Mouse (Mus musculus) intestine, postnatal 0 days (tissue): Measurements from ENCODE around the gene Wfdc3. TPM values are rescaled to one million over a fixed set of nuclear protein-coding genes. Genes with fewer than 3 reads are reported as not detected.

ENCODE experiments used
- ATAC-seq: fragments of 200-750 bp; cut with Nextera tagmentation; 2 replicates; pipeline ENCODE4 v1.8.0; 2017; ENCODE audit warnings: mild to moderate bottlenecking, moderate TSS enrichment, moderate library complexity
- H3K27ac ChIP-seq: fragments of 300-500 bp; sonication (generic); 2 replicates; pipeline ENCODE4 v1.5.1; 2014; ENCODE audit warnings: mild to moderate bottlenecking, low read depth, low read length, moderate library complexity
- H3K27me3 ChIP-seq: fragments of 300-500 bp; sonication (generic); replicated peaks from 2 replicates; pipeline ENCODE4 v1.6.1; 2014; ENCODE audit warnings: low read length, mixed read lengths; ENCODE audit not compliant: control insufficient read depth, insufficient read depth
- H3K36me3 ChIP-seq: fragments of 300-500 bp; sonication (generic); 2 replicates; pipeline ENCODE4 v1.6.1; 2014; ENCODE audit warnings: mild to moderate bottlenecking, moderate library complexity; ENCODE audit not compliant: control insufficient read depth, insufficient read depth
- H3K4me1 ChIP-seq: fragments of 300-500 bp; sonication (generic); replicated peaks from 2 replicates; pipeline ENCODE4 v1.6.1; 2014; ENCODE audit warnings: antibody characterized with exemption, low read length, mixed read lengths; ENCODE audit not compliant: control insufficient read depth, insufficient read depth
- H3K4me2 ChIP-seq: fragments of 300-500 bp; sonication (generic); replicated peaks from 2 replicates; pipeline ENCODE4 v1.6.1; 2014; ENCODE audit warnings: low read depth, mild to moderate bottlenecking, moderate library complexity
- H3K4me3 ChIP-seq: fragments of 300-500 bp; sonication (generic); 2 replicates; pipeline ENCODE4 v1.5.1; 2014; ENCODE audit warnings: low read depth, low read length
- H3K9ac ChIP-seq: fragments of 300-500 bp; sonication (generic); 2 replicates; pipeline ENCODE4 v1.6.1; 2014; ENCODE audit warnings: mild to moderate bottlenecking, low read depth, low read length
- H3K9me3 ChIP-seq: fragments of 300-500 bp; sonication (generic); 2 replicates; pipeline ENCODE4 v1.6.1; 2016; ENCODE audit warnings: mixed run types; ENCODE audit not compliant: control insufficient read depth
- CTCF ChIP-seq: sonication (generic); IDR thresholded peaks from 2 replicates; pipeline ENCODE4 v1.5.1; 2016; ENCODE audit warnings: low read depth, mild to moderate bottlenecking, control low read depth, antibody characterized with exemption, moderate library complexity
- WGBS: fragments of 180-500 bp; shearing (Covaris S2); extraction: QIAGEN DNeasy Blood & Tissue Kit; methylation state at CpG from one replicate; pipeline ENCODE4 v1.1.7; 2014; 5-methylcytosine and 5-hydroxymethylcytosine counted together
- polyA plus RNA-seq: library from polyadenylated mRNA; unstranded; fragments of >200 nt; fragmentation: Nextera tagmentation; extraction: Ambion mirVana; gene quantifications from 2 replicates; pipeline ENCODE4 v1.2.1, GENCODE M21; 2015

Gene Wfdc3
- polyA plus RNA-seq, 1 experiment from 2014 or later = 0.85 TPM

GRCm38 (mm10) chr2:164770279-164770678 is 24.5 kb upstream of the Wfdc3 start:
- H3K27ac ChIP-seq = peak overlapping the region; percentile 43
- peak; percentile 63 for ATAC-seq
- TF ChIP-seq CTCF = no peak
- no peaks in the 10 kb centered on the region for H3K9me3 ChIP-seq
- 2% methylated on average over 15 of the region's 15 CpGs for WGBS
- H3K4me2 ChIP-seq = peak overlapping the region; percentile 94
- peaks cover 39% of the 10 kb centered on the region for H3K36me3 ChIP-seq
- peak overlapping the region; percentile 75 for H3K9ac ChIP-seq
- H3K27me3 ChIP-seq = no peaks in the 10 kb centered on the region
- peak overlapping the region; percentile 76 for H3K4me3 ChIP-seq
- H3K4me1 ChIP-seq = peaks cover 10% of the 10 kb centered on the region; the same call in 1 of the 2 replicates

- Histone ChIP-seq H3K9me3 (no peaks in the 10 kb centered on the region), H3K4me2 (peak within 1 kb of the TSS; percentile 94), H3K36me3 (peaks cover 46% of the 10 kb centered on the region), H3K4me1 (peaks cover 10% of the 10 kb centered on the region; the same call in 1 of the 2 replicates), H3K9ac (peak within 1 kb of the TSS; percentile 75), H3K4me3 (peak within 1 kb of the TSS; percentile 76), H3K27ac (peak within 1 kb of the TSS; percentile 65), H3K27me3 (no peaks in the 10 kb centered on the region)
- peak; percentile 52 for TF ChIP-seq CTCF
- peak; percentile 97 for ATAC-seq
- WGBS = 2% methylated on average over 53 of the region's 53 CpGs
These were observed 23.7 kb upstream of the Wfdc3 start, which contains the start of gene Ube2c for GRCm38 (mm10) chr2:164769258-164770037. Ube2c (plus strand) TSS chr2:164769898.

- H3K9ac ChIP-seq = no peak overlapping the region
- no peaks in the 10 kb centered on the region for H3K9me3 ChIP-seq
- H3K4me3 ChIP-seq = no peak overlapping the region
- 90% methylated on average over 15 of the region's 15 CpGs for WGBS
- no peak overlapping the region; the same call in 1 of the 2 replicates for H3K27ac ChIP-seq
- H3K4me1 ChIP-seq = 0 out of 2 replicates have a peak, but pooled peaks cover 7% of the 10 kb centered on the region
- H3K4me2 ChIP-seq = no peak overlapping the region
- H3K36me3 ChIP-seq = peaks cover 51% of the 10 kb centered on the region
- TF ChIP-seq CTCF = no peak
- no peaks in the 10 kb centered on the region for H3K27me3 ChIP-seq
- ATAC-seq = no peak
These were observed 22.2 kb upstream of the Wfdc3 start for GRCm38 (mm10) chr2:164767812-164768540.

- Histone ChIP-seq H3K4me2 (no peak overlapping the region), H3K36me3 (peaks cover 61% of the 10 kb centered on the region)
These were observed 20.1 kb upstream of the Wfdc3 start for GRCm38 (mm10) chr2:164765841-164766240.

GRCm38 (mm10) chr2:164762593-164762992 is 16.9 kb upstream of the Wfdc3 start:
- H3K27me3 ChIP-seq = no peaks in the 10 kb centered on the region
- H3K4me1 ChIP-seq = no peaks in the 10 kb centered on the region
- H3K36me3 ChIP-seq = peaks cover 85% of the 10 kb centered on the region
- H3K27ac ChIP-seq = no peak overlapping the region
- H3K4me2 ChIP-seq = no peak overlapping the region
- no peak for ATAC-seq
- no peaks in the 10 kb centered on the region for H3K9me3 ChIP-seq
- H3K4me3 ChIP-seq = no peak overlapping the region
- TF ChIP-seq CTCF = no peak
- H3K9ac ChIP-seq = no peak overlapping the region
- 82% methylated on average over 7 of the region's 7 CpGs for WGBS

More at GRCm38 (mm10) chr2:164765841-164766240, 20.1 kb upstream of the Wfdc3 start:
- TF ChIP-seq CTCF = no peak
- WGBS = 80% methylated on average over 3 of the region's 3 CpGs
- H3K4me1 ChIP-seq = no peaks in the 10 kb centered on the region
- no peaks in the 10 kb centered on the region for H3K9me3 ChIP-seq
- H3K9ac ChIP-seq = no peak overlapping the region
- no peak overlapping the region for H3K27ac ChIP-seq
- no peak overlapping the region for H3K4me3 ChIP-seq
- no peaks in the 10 kb centered on the region for H3K27me3 ChIP-seq
- no peak for ATAC-seq

- 96% methylated on average over 4 of the region's 4 CpGs for WGBS
These were observed 16.2 kb upstream of the Wfdc3 start for GRCm38 (mm10) chr2:164761971-164762370.

More at GRCm38 (mm10) chr2:164761971-164762370, 16.2 kb upstream of the Wfdc3 start:
- no peaks in the 10 kb centered on the region for H3K4me1 ChIP-seq
- no peak overlapping the region for H3K4me3 ChIP-seq
- no peak overlapping the region for H3K27ac ChIP-seq
- H3K27me3 ChIP-seq = no peaks in the 10 kb centered on the region
- no peak overlapping the region for H3K4me2 ChIP-seq
- no peak for ATAC-seq
- H3K36me3 ChIP-seq = peaks cover 85% of the 10 kb centered on the region
- no peaks in the 10 kb centered on the region for H3K9me3 ChIP-seq
- H3K9ac ChIP-seq = no peak overlapping the region
- TF ChIP-seq CTCF = no peak
